Mouse (Mus musculus) midbrain, embryonic 13.5 days (tissue): Measurements from ENCODE around the gene Cep295. TPM values are rescaled to one million over a fixed set of nuclear protein-coding genes. Genes with fewer than 3 reads are reported as not detected.
A peak's percentile ranks its signal among the peaks of the same experiment; 100 is the strongest.
"Not testable (repeated sequence)": the region's sequence is repeated elsewhere in the genome, so short reads cannot be mapped to it uniquely, and the experiment has no call there.

Experiments
- ATAC-seq: fragments of 200-750 bp; cut with Nextera tagmentation; 2 replicates; pipeline ENCODE4 v1.8.0; 2017; ENCODE audit warnings: mild to moderate bottlenecking, moderate TSS enrichment, moderate library complexity
- H3K27ac ChIP-seq: fragments of 300-500 bp; sonication (generic); 2 replicates; pipeline ENCODE4 v1.5.1; 2015; ENCODE audit warnings: inconsistent platforms, mild to moderate bottlenecking, moderate library complexity
- H3K27me3 ChIP-seq: fragments of 300-500 bp; sonication (generic); 2 replicates; pipeline ENCODE4 v1.6.1; 2015; ENCODE audit warnings: mild to moderate bottlenecking, inconsistent platforms
- H3K36me3 ChIP-seq: fragments of 300-500 bp; sonication (generic); 2 replicates; pipeline ENCODE4 v1.6.1; 2015; ENCODE audit warnings: mild to moderate bottlenecking, inconsistent platforms
- H3K4me1 ChIP-seq: fragments of 300-500 bp; sonication (generic); replicated peaks from 2 replicates; pipeline ENCODE4 v1.6.1; 2015; ENCODE audit warnings: inconsistent platforms
- H3K4me2 ChIP-seq: fragments of 300-500 bp; sonication (generic); replicated peaks from 2 replicates; pipeline ENCODE4 v1.6.1; 2015; ENCODE audit warnings: moderate library complexity, mild to moderate bottlenecking, inconsistent platforms
- H3K4me3 ChIP-seq: fragments of 300-500 bp; sonication (generic); replicated peaks from 2 replicates; pipeline ENCODE4 v1.5.1; 2015; ENCODE audit warnings: mild to moderate bottlenecking, inconsistent platforms
- H3K9ac ChIP-seq: fragments of 300-500 bp; sonication (generic); replicated peaks from 2 replicates; pipeline ENCODE4 v1.6.1; 2015; ENCODE audit warnings: mild to moderate bottlenecking, inconsistent platforms
- H3K9me3 ChIP-seq: fragments of 300-500 bp; sonication (generic); 2 replicates; pipeline ENCODE4 v1.6.1; 2016; ENCODE audit warnings: mild to moderate bottlenecking, inconsistent platforms
- WGBS: fragments of 180-500 bp; shearing (Covaris S2); methylation state at CpG from one replicate; pipeline ENCODE4 v1.1.7; 2015; 5-methylcytosine and 5-hydroxymethylcytosine counted together
- polyA plus RNA-seq: library from polyadenylated mRNA; unstranded; fragments of >200 nt; fragmentation: Nextera tagmentation; extraction: Ambion mirVana; gene quantifications from 2 replicates; pipeline ENCODE4 v1.2.1, GENCODE M21; 2015

Gene Cep295
- polyA plus RNA-seq, 1 experiment from 2014 or later, result 18.5 TPM

DNA sequence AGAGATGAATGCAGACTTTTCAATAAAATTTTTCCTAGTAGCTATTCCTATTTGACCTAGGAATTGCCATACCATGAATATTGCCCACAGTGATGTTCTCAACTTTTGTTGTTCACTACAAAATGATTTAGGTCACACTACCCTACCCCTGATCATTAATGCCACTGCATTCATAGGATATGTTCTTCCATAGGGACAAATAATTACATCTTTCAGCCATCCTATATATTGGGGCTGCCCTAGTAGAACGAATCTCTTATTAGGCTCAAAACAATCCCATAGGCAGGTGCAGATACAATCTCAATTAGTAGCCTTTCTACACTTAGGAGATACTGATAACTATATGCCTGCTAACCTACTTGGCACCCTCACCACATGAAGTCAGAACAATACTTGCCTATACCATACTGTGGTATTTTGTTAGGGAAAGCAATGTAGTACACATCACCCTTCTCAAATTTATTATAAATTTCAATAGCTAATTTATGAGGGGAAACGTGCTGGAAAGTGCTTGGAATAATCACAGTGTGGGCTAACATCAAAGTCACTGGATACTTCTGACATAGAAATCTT, 39.3 kb downstream of the Cep295 start:
- no peaks in the 10 kb centered on the region for H3K27me3 ChIP-seq
- H3K36me3 ChIP-seq, result peaks cover 67% of the 10 kb centered on the region
- H3K27ac ChIP-seq, result no peak overlapping the region
- WGBS, result 86% methylated on average over 2 of the region's 2 CpGs
- H3K4me2 ChIP-seq, result no peak overlapping the region
- no peak overlapping the region for H3K4me3 ChIP-seq
- ATAC-seq, result peak; percentile 9; the same call in 1 of the 2 replicates
- no peak overlapping the region for H3K9ac ChIP-seq
- H3K4me1 ChIP-seq, result no peaks in the 10 kb centered on the region
- no peaks in the 10 kb centered on the region for H3K9me3 ChIP-seq

- 65% methylated on average over 5 of the region's 5 CpGs for WGBS
- ATAC-seq, result no peak
- Histone ChIP-seq H3K27me3 (no peaks in the 10 kb centered on the region), H3K4me3 (no peak overlapping the region), H3K4me2 (no peak overlapping the region), H3K9ac (no peak overlapping the region), H3K4me1 (no peaks in the 10 kb centered on the region), H3K27ac (no peak overlapping the region), H3K9me3 (no peaks in the 10 kb centered on the region), H3K36me3 (peaks cover 66% of the 10 kb centered on the region)
Observed at GRCm38 (mm10) chr9:15317223-15318169, 40.1 kb downstream of the Cep295 start.

GRCm38 (mm10) chr9:15316296-15316695, 41.3 kb downstream of the Cep295 start:
- not testable (repeated sequence) for H3K4me3 ChIP-seq, H3K27me3 ChIP-seq, H3K27ac ChIP-seq, H3K9me3 ChIP-seq, H3K4me1 ChIP-seq, H3K4me2 ChIP-seq, H3K9ac ChIP-seq, ATAC-seq
- WGBS, result 100% methylated on average over 2 of the region's 2 CpGs
- H3K36me3 ChIP-seq, result peaks cover 62% of the 10 kb centered on the region

DNA sequence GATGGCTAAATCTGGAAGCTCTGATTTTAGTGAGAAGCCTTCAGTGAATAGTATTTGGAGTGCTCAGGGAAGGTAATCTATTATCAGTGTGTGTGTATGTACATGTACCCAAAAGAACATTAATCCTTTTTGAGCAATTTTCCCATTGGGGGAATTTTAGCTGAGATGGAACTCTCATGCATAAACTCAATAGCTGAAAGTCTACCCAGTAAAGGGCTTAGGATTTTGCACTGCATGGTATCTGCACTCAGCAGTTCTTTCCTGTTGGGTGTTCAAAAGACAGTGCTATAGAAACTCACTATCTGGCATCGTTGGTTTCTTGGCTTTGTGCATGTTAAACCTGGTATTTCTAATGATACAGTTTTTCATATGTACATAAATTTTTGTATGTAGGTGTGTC, 43.0 kb downstream of the Cep295 start:
- Histone ChIP-seq H3K4me3 (no peak overlapping the region), H3K4me2 (no peak overlapping the region), H3K9ac (no peak overlapping the region), H3K4me1 (peaks cover 4% of the 10 kb centered on the region), H3K9me3 (no peaks in the 10 kb centered on the region), H3K27ac (no peak overlapping the region), H3K36me3 (peaks cover 73% of the 10 kb centered on the region), H3K27me3 (no peaks in the 10 kb centered on the region)
- WGBS, result 98% methylated on average over 1 of the region's 1 CpGs
- no peak for ATAC-seq

DNA sequence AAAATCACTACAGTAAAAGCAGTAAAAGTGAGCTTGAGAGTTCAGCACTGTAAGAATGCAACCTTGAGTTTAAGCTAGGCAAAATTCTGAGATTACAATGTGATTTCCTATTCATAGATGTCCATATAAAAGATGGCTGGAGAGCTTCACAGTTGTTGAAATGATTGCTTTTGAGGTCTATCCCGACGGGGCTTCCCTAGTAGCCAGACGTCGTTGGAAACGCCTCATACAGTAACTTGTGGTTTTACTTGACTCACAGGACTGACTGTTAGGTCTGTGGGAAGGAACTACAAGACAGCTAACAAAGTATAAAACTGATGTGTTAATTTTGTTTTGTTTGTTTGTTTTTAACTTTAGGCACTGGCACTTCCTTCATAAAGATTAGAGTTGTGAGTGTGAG, 44.0 kb downstream of the Cep295 start:
- Histone ChIP-seq H3K27me3 (no peaks in the 10 kb centered on the region), H3K9ac (no peak overlapping the region), H3K4me3 (no peak overlapping the region), H3K4me2 (no peak overlapping the region), H3K27ac (no peak overlapping the region), H3K36me3 (peaks cover 82% of the 10 kb centered on the region), H3K4me1 (peaks cover 14% of the 10 kb centered on the region), H3K9me3 (no peaks in the 10 kb centered on the region)
- ATAC-seq, result no peak
- WGBS, result 90% methylated on average over 5 of the region's 5 CpGs

DNA sequence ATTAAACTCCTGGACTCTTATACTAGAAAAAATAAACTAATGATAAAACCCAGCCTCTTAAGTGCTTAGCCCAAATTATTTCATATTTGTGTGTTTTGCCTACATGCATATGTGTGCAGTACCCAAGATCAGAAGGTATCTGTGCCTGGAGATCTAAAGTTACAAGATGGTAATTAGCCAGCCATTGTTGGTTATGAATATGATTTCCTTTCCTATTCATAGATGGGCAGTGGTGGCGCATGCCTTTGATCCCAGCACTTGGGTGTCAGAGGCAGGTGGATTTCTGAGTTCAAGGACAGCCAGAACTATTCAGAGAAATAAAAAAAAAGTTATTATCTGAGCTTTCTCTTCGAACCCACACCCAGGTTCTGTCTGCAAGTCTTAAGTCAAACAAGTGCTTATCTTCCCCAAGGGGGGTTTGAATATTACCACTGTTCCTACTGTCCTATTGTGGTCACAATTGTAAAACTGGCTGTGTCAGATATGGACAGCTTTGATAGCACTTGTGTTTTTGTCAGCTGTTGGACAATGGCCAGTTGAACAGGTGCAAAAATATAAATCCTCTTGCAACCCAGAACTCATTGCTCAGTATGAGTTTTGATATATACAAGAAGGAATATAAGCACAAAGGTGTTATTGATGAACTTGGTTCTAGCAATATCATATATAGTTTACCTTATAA, 45.4 kb downstream of the Cep295 start:
- H3K4me3 ChIP-seq, result no peak overlapping the region
- WGBS, result 92% methylated on average over 2 of the region's 2 CpGs
- H3K4me1 ChIP-seq, result peaks cover 28% of the 10 kb centered on the region

GRCm38 (mm10) chr9:15310179-15310578, 47.4 kb downstream of the Cep295 start:
- no peak for ATAC-seq
- Histone ChIP-seq H3K4me1 (peaks cover 37% of the 10 kb centered on the region), H3K36me3 (peaks cover 58% of the 10 kb centered on the region), H3K9me3 (no peaks in the 10 kb centered on the region), H3K4me3 (no peak overlapping the region), H3K4me2 (no peak overlapping the region), H3K27ac (no peak overlapping the region), H3K27me3 (no peaks in the 10 kb centered on the region), H3K9ac (no peak overlapping the region)
- 98% methylated on average over 1 of the region's 1 CpGs for WGBS

More for the DNA sequence above, 45.4 kb downstream of the Cep295 start:
- Histone ChIP-seq H3K9ac (no peak overlapping the region), H3K9me3 (no peaks in the 10 kb centered on the region), H3K27me3 (no peaks in the 10 kb centered on the region), H3K27ac (no peak overlapping the region), H3K4me2 (no peak overlapping the region), H3K36me3 (peaks cover 73% of the 10 kb centered on the region)
- no peak for ATAC-seq

DNA sequence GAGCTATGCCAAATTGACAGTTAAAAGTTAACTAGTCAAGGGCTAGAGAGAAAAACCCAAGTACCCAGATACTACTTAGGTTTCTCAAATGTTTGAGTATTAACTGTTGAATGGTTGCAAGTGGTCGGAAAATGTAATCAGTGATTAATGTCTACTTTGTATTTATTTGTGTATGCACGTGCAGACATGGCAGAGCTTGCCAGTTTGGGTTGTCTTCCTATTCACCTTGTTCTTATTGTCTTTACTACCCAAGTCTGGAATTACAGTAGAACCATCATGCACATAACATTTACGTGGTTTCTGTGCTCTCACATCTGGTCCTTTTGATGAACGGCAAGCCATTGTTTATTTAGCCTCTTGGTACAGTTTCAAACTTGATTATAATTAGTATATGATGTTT, 48.2 kb downstream of the Cep295 start:
- H3K4me2 ChIP-seq, result peak overlapping the region; percentile 1; the same call in 1 of the 2 replicates
- ATAC-seq, result no peak

DNA sequence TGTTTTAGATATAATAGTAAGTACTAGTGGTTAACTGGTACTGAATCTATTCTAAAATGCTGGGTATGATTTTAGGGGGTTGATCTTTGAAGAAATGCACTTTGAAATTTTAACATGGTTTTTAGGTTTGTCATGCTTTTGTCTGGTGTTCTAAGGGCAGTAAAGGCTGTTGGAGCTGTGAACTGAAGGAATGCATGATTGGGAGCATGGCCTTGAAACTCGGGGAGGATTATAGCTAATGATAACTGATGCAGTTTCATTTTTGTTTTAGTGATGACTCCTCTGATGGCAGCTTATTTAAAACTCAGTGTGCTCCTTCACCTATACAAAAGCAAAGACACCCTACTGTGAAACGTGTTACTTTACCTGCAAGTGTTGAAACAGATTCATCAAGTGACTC, 49.3 kb downstream of the Cep295 start:
- Histone ChIP-seq H3K27me3 (no peaks in the 10 kb centered on the region), H3K9me3 (no peaks in the 10 kb centered on the region), H3K4me1 (peaks cover 37% of the 10 kb centered on the region), H3K36me3 (peaks cover 39% of the 10 kb centered on the region), H3K4me3 (no peak overlapping the region), H3K27ac (no peak overlapping the region), H3K9ac (no peak overlapping the region), H3K4me2 (no peak overlapping the region)
- 57% methylated on average over 2 of the region's 2 CpGs for WGBS
- ATAC-seq, result no peak

More for the DNA sequence above, 48.2 kb downstream of the Cep295 start:
- H3K4me1 ChIP-seq, result peaks cover 37% of the 10 kb centered on the region
- H3K9me3 ChIP-seq, result no peaks in the 10 kb centered on the region
- H3K4me3 ChIP-seq, result no peak overlapping the region
- peaks cover 50% of the 10 kb centered on the region for H3K36me3 ChIP-seq
- H3K27me3 ChIP-seq, result no peaks in the 10 kb centered on the region
- WGBS, result 84% methylated on average over 4 of the region's 4 CpGs
- H3K9ac ChIP-seq, result no peak overlapping the region
- no peak overlapping the region for H3K27ac ChIP-seq

- H3K27ac ChIP-seq, result no peak overlapping the region
Observed at GRCm38 (mm10) chr9:15307257-15307656, 50.3 kb downstream of the Cep295 start.

GRCm38 (mm10) chr9:15306398-15307119, 51.0 kb downstream of the Cep295 start, which contains the start of gene 4931406C07Rik:
Gene 4931406C07Rik, minus strand, starts transcription at chr9:15306448.
- H3K36me3 ChIP-seq, result peaks cover 26% of the 10 kb centered on the region
- peak within 1 kb of the TSS; percentile 89 for H3K27ac ChIP-seq
- no peaks in the 10 kb centered on the region for H3K27me3 ChIP-seq
- H3K4me1 ChIP-seq, result peaks cover 37% of the 10 kb centered on the region
- under 1% methylated on average over 35 of the region's 35 CpGs for WGBS
- peak within 1 kb of the TSS; percentile 92 for H3K9ac ChIP-seq
- H3K9me3 ChIP-seq, result no peaks in the 10 kb centered on the region
- peak; percentile 91 for ATAC-seq
- H3K4me2 ChIP-seq, result peak within 1 kb of the TSS; percentile 91
- peak within 1 kb of the TSS; percentile 77 for H3K4me3 ChIP-seq

More at GRCm38 (mm10) chr9:15307257-15307656, 50.3 kb downstream of the Cep295 start:
- ATAC-seq, result no peak
- Histone ChIP-seq H3K36me3 (peaks cover 32% of the 10 kb centered on the region), H3K9me3 (no peaks in the 10 kb centered on the region), H3K4me2 (peak overlapping the region; percentile 91), H3K4me3 (peak overlapping the region; percentile 77), H3K4me1 (peaks cover 37% of the 10 kb centered on the region), H3K9ac (peak overlapping the region; percentile 92), H3K27me3 (no peaks in the 10 kb centered on the region)
- WGBS, result 10% methylated on average over 6 of the region's 6 CpGs
